Mouse (Mus musculus) small intestine, adult 2 months (tissue): ENCODE measurements around the gene Tax1bp1. TPM values are rescaled to one million over a fixed set of nuclear protein-coding genes. Genes with fewer than 3 reads are reported as not detected.
"Not testable (repeated sequence)": the region's sequence is repeated elsewhere in the genome, so short reads cannot be mapped to it uniquely, and the experiment has no call there.

Experiments used
- H3K27ac ChIP-seq: fragments of 200-500 bp; 2 replicates; pipeline ENCODE4 v1.5.1; 2012; ENCODE audit warnings: low read depth, low read length, control low read depth, inconsistent platforms; ENCODE audit not compliant: insufficient read depth
- H3K27me3 ChIP-seq: fragments of 200-500 bp; 2 replicates; pipeline ENCODE4 v1.6.1; 2012; ENCODE audit warnings: mild to moderate bottlenecking, moderate library complexity, low read length, inconsistent platforms; ENCODE audit not compliant: control insufficient read depth, insufficient read depth
- H3K36me3 ChIP-seq: fragments of 200-500 bp; 2 replicates; pipeline ENCODE4 v1.6.1; 2012; ENCODE audit warnings: mild to moderate bottlenecking, low read length, control low read depth, inconsistent platforms; ENCODE audit not compliant: control insufficient read depth, insufficient read depth
- H3K4me1 ChIP-seq: fragments of 200-500 bp; 2 replicates; pipeline ENCODE4 v1.6.1; 2012; ENCODE audit warnings: low read length, inconsistent platforms, mixed read lengths; ENCODE audit not compliant: control insufficient read depth, insufficient read depth, insufficient read length
- H3K4me3 ChIP-seq: fragments of 200-500 bp; 2 replicates; pipeline ENCODE4 v1.5.1; 2012; ENCODE audit warnings: low read depth, mild to moderate bottlenecking, control low read depth, inconsistent platforms, low read length, moderate library complexity
- CTCF ChIP-seq: fragments of 200-500 bp; IDR thresholded peaks from 2 replicates; pipeline ENCODE4 v1.5.1; 2012; ENCODE audit warnings: low read depth, mild to moderate bottlenecking, control low read depth, inconsistent platforms, low read length, moderate library complexity, mixed read lengths; ENCODE audit not compliant: insufficient replicate concordance, insufficient read length; ENCODE audit errors: extremely low read depth
- POLR2A ChIP-seq: fragments of 200-500 bp; IDR thresholded peaks from 2 replicates; pipeline ENCODE4 v1.6.1; 2012; ENCODE audit warnings: low read depth, mild to moderate bottlenecking, control low read depth, inconsistent platforms, low read length, moderate library complexity
- WGBS: fragments of 180-500 bp; shearing (Covaris S2); methylation state at CpG from one replicate; pipeline ENCODE4 v1.1.7; 2018; 5-methylcytosine and 5-hydroxymethylcytosine counted together
- polyA plus RNA-seq: library from polyadenylated mRNA; depleted of rRNA; stranded (reverse); fragments of >200 nt; gene quantifications from 2 replicates; pipeline ENCODE4 v1.2.3, GENCODE M21; 2012

Tax1bp1 gene
- polyA plus RNA-seq, 1 experiment, result 17.0 TPM

GRCm38 (mm10) chr6:52675222-52675921 is 38.2 kb upstream of the Tax1bp1 start:
- WGBS, result 16% methylated on average over 4 of the region's 4 CpGs

GRCm38 (mm10) chr6:52677534-52677933 is 36.0 kb upstream of the Tax1bp1 start:
- H3K27ac ChIP-seq, H3K36me3 ChIP-seq, H3K4me3 ChIP-seq, H3K27me3 ChIP-seq: not testable (repeated sequence)
- 42% methylated on average over 4 of the region's 4 CpGs for WGBS
- H3K4me1 ChIP-seq, result peaks cover 37% of the 10 kb centered on the region

More at GRCm38 (mm10) chr6:52675222-52675921, 38.2 kb upstream of the Tax1bp1 start:
- H3K4me3 ChIP-seq, result no peak overlapping the region
- H3K4me1 ChIP-seq, result peaks cover 32% of the 10 kb centered on the region
- H3K36me3 ChIP-seq, result no peaks in the 10 kb centered on the region
- H3K27me3 ChIP-seq, result no peaks in the 10 kb centered on the region
- no peak for TF ChIP-seq POLR2A
- no peak for TF ChIP-seq CTCF
- peak overlapping the region; percentile 88 for H3K27ac ChIP-seq

- 20% methylated on average over 9 of the region's 9 CpGs for WGBS
- TF ChIP-seq CTCF (no peak), POLR2A (no peak)
- Histone ChIP-seq H3K27me3 (no peaks in the 10 kb centered on the region), H3K4me1 (peaks cover 35% of the 10 kb centered on the region), H3K27ac (peak overlapping the region; percentile 97), H3K36me3 (no peaks in the 10 kb centered on the region), H3K4me3 (no peak overlapping the region)
Measured at GRCm38 (mm10) chr6:52679565-52679964, 34.0 kb upstream of the Tax1bp1 start.

GRCm38 (mm10) chr6:52680458-52681032 is 33.0 kb upstream of the Tax1bp1 start:
- Histone ChIP-seq H3K4me3 (no peak overlapping the region), H3K36me3 (no peaks in the 10 kb centered on the region), H3K27ac (peak overlapping the region; percentile 97), H3K27me3 (no peaks in the 10 kb centered on the region), H3K4me1 (peaks cover 31% of the 10 kb centered on the region; the same call in 1 of the 2 replicates)
- TF ChIP-seq CTCF (no peak), POLR2A (no peak)
- WGBS, result 18% methylated on average over 8 of the region's 8 CpGs

GRCm38 (mm10) chr6:52681847-52682485 is 31.6 kb upstream of the Tax1bp1 start:
- Histone ChIP-seq H3K36me3 (no peaks in the 10 kb centered on the region), H3K4me1 (peaks cover 32% of the 10 kb centered on the region; the same call in 1 of the 2 replicates), H3K27ac (peak overlapping the region; percentile 97), H3K27me3 (no peaks in the 10 kb centered on the region), H3K4me3 (no peak overlapping the region)
- WGBS, result 29% methylated on average over 6 of the region's 6 CpGs
- no peak for TF ChIP-seq POLR2A
- TF ChIP-seq CTCF, result no peak

DNA sequence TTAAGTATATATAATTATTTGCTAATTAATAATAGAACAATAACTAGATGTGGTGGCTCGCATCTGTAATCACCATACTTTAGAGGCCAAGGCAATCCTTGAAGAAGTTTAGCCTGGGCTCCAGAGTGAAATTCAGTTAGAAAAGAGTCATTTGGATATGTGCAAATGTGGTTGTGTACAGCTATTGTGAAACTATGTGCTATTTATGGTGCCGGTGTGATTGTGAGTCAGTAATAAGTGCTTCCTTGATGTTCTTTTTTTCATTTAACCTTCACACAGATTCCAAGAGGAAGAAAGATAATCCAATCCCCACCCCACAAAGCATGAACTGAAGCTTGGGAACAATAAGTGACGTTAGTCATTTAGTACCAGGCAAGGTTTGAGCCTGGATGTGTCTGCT is 30.9 kb upstream of the Tax1bp1 start:
- Histone ChIP-seq H3K27ac (peak overlapping the region; percentile 89), H3K36me3 (no peaks in the 10 kb centered on the region), H3K4me3 (no peak overlapping the region), H3K27me3 (no peaks in the 10 kb centered on the region), H3K4me1 (peaks cover 31% of the 10 kb centered on the region; the same call in 1 of the 2 replicates)
- TF ChIP-seq CTCF, result no peak
- no peak for TF ChIP-seq POLR2A
- 30% methylated on average over 3 of the region's 3 CpGs for WGBS

GRCm38 (mm10) chr6:52686901-52687500 is 26.5 kb upstream of the Tax1bp1 start:
- H3K4me1 ChIP-seq, result peaks cover 16% of the 10 kb centered on the region; the same call in 1 of the 2 replicates
- TF ChIP-seq POLR2A, result no peak
- no peak for TF ChIP-seq CTCF
- no peak overlapping the region for H3K27ac ChIP-seq
- H3K4me3 ChIP-seq, result no peak overlapping the region
- H3K27me3 ChIP-seq, result no peaks in the 10 kb centered on the region
- 33% methylated on average over 5 of the region's 5 CpGs for WGBS
- no peaks in the 10 kb centered on the region for H3K36me3 ChIP-seq
